Mouse (Mus musculus) pancreas, adult 10 weeks (tissue): Measurements from ENCODE around the gene Gdap2. TPM values are rescaled to one million over a fixed set of nuclear protein-coding genes. Genes with fewer than 3 reads are reported as not detected.

ENCODE experiments used
- polyA plus RNA-seq: library from polyadenylated mRNA; stranded (reverse); fragments of 350-450 nt; fragmentation: Illumina TruSeq; extraction: RNeasy Lipid Tissue Mini Kit (QIAGEN cat#74804); gene quantifications from one replicate; pipeline ENCODE4 v1.2.3, GENCODE M21; 2015; ENCODE audit warnings: low read depth, low replicate concordance; ENCODE audit not compliant: insufficient read depth

The Gdap2 gene
- 4.5 TPM for polyA plus RNA-seq

DNA sequence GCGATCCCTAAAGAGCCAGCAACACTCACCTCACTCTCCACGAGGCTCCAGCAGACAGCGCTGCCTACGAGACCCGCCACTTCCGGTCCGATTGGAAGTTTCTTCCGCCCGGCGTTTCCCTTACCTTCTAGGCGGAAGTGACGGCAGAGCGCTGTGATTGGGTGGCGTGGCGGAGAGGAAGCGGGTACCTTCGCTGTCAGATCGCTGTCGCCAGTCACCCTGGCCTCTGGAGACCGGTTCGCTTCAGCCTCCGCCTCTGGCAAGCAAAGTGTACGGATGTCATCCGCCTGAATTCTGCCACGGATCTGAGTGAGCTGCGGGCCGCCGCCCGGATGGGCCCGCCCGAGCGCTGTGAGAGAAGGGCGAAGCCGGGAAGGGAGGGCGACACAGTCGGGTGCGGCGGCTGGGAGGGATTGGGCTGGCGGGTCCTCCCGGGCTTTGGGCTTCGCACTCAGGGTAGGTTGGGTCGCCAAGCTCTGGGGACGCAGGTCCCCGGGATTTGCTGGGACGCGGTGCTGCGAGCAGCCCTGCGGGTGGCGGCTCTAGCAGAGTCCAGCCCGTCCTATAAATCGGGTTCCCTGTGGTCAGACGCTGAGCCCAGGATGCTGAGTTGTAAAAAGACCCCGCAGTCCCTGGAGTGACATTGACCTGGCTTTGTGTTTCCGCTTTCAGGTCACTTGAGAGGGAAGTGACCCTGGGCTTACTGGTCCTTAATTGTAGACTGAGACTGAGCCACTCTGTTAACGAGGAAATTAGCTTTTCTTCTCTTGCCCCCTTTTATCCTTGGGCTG, at the start of gene Gdap2, which contains the start of gene Wdr3:
Gene Gdap2, plus strand, starts transcription at position 67 of the 791 bp plus-strand sequence.
Gene Wdr3, minus strand, starts transcription at position 93 of the 791 bp plus-strand sequence.

Other genes starting within 250 kb of the Gdap2 start
- 4.0 TPM for gene Wdr3, start within 50 bp of the Gdap2 start, polyA plus RNA-seq